16 mouse cellular contexts compared by ENCODE assay signal in the genomic region with DNA sequence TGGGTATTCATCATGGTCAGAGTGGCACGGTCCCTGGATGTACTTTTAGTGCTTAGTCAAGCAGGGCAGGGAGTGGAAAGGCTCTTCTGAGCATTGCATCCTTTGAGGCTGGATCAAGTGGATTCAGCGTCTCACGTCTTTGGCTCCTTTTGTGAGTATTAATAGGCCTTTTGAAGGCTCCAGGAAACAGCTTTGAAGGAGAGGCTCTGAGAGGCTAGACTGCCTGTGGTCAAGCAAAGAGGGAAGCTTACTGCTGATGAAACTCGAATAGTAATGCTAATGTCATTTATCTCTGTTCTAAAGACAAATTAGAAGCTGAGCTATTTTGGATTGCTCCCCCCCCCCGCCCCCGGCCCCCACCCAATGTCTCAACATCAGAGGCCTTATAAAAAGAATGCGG.
DNase-seq lines count a peak whose midpoint lies in the region; ATAC-seq and TF ChIP-seq lines count a peak whose summit lies in the region.
"Had no signal": no experiment of that assay in that cellular context is flagged by ENCODE, and none has a peak within 500 bp of the region (broad histone marks: within the 10 kb centered on the region; RNA-seq: fewer than 3 reads in every experiment).

No protein-coding gene starts in this region.

- peak overlapping the region; percentile 29 for H3K4me2 ChIP-seq in lung, embryonic 14.5 days
- H3K4me2 ChIP-seq: embryonic facial prominence, embryonic 15.5 days; heart, embryonic 11.5 days had no signal

- H3K36me3 ChIP-seq in lung, embryonic 14.5 days (ENCODE audit: insufficient read depth): no peaks in the 10 kb centered on the region
- H3K36me3 ChIP-seq in C2C12 (ENCODE audit: control insufficient read depth, insufficient read depth) (no peaks in the 10 kb centered on the region), ES-E14 (ENCODE audit: control insufficient read depth, insufficient read depth, low read length, poor library complexity, severe bottlenecking) (no peaks in the 10 kb centered on the region)
- H3K36me3 ChIP-seq: embryonic facial prominence, embryonic 15.5 days had no signal

- peak; percentile 21; the same call in 1 of the 2 replicates for ATAC-seq in lung, embryonic 14.5 days (ENCODE audit: insufficient read depth)
- ATAC-seq: forebrain, embryonic 16.5 days; hindbrain, postnatal 0 days had no signal

- TF ChIP-seq CTCF in lung, embryonic 14.5 days (IDR thresholded peaks at IDR 0.05; ENCODE audit: low read depth): no peak
- no peak for TF ChIP-seq CTCF in C2C12 (IDR thresholded peaks at IDR 0.05; ENCODE audit: control insufficient read depth, insufficient read depth, insufficient read length)

- WGBS in lung, embryonic 14.5 days: 36% methylated on average over 7 of the region's 7 CpGs

- in situ Hi-C loops in ES-E14 (cut with MboI; ENCODE audit: low sequenced_read_pairs in 2 of 2, unreplicated experiment in 2 of 2): no loop called here

- H3K27me3 ChIP-seq in lung, embryonic 14.5 days (ENCODE audit: insufficient read depth, low read length): no peaks in the 10 kb centered on the region
- no peaks in the 10 kb centered on the region for H3K27me3 ChIP-seq in C2C12 (ENCODE audit: control insufficient read depth, insufficient read depth, insufficient read length)
- H3K27me3 ChIP-seq: embryonic facial prominence, embryonic 15.5 days had no signal

- no peak overlapping the region for H3K27ac ChIP-seq in lung, embryonic 14.5 days (ENCODE audit: low read depth)
- H3K27ac ChIP-seq in ES-E14 (ENCODE audit: insufficient read depth, low read depth, low read length, poor library complexity, severe bottlenecking): no peak overlapping the region
- H3K27ac ChIP-seq: embryonic facial prominence, embryonic 15.5 days; hindbrain, postnatal 0 days; liver, embryonic 14.5 days had no signal

- peak overlapping the region; percentile 12 for H3ac ChIP-seq in C2C12 (ENCODE audit: control insufficient read depth, insufficient read length, low read depth)

- no peaks in the 10 kb centered on the region for H3K4me1 ChIP-seq in lung, embryonic 14.5 days (ENCODE audit: insufficient read depth)
- peaks cover 0 to 3% of the 10 kb centered on the region in 2 experiments; a peak in 1 of 4 replicates for H3K4me1 ChIP-seq in ES-E14 (ENCODE audit: control insufficient read depth in 2 of 2, insufficient read depth in 2 of 2, low read length in 2 of 2, poor library complexity in 1 of 2)

- no peaks in the 10 kb centered on the region for H3K79me3 ChIP-seq in C2C12 (ENCODE audit: low read depth)

- H3K4me3 ChIP-seq in lung, embryonic 14.5 days (ENCODE audit: low read depth, low read length): no peak overlapping the region
- H3K4me3 ChIP-seq in C2C12 (ENCODE audit: insufficient read depth, poor library complexity, severe bottlenecking) (no peak overlapping the region), ES-E14 (ENCODE audit: insufficient read depth in 1 of 2, low read depth in 1 of 2, low read length in 2 of 2, poor library complexity in 1 of 2, severe bottlenecking in 1 of 2) (no peak overlapping the region)
- H3K4me3 ChIP-seq: embryonic facial prominence, embryonic 15.5 days had no signal

- H3K9ac ChIP-seq in lung, embryonic 14.5 days: no peak overlapping the region
- H3K9ac ChIP-seq in ES-E14 (ENCODE audit: insufficient read depth, low read depth, low read length, poor library complexity, severe bottlenecking): no peak overlapping the region
- H3K9ac ChIP-seq: embryonic facial prominence, embryonic 15.5 days; liver, embryonic 14.5 days had no signal

- DNase-seq in lung, embryonic 14.5 days: peak; percentile 36
- DNase-seq in lung, postnatal 14 days: no peak
- DNase-seq in ES-E14 (ENCODE audit: low read depth, low spot score): peak; percentile 39
- DNase-seq in lung, postnatal 36 days: peak; percentile 6
- no peak for DNase-seq in layer of hippocampus, adult 9-11 months
- DNase-seq in layer of hippocampus, adult 18-20 months (ENCODE audit: low spot score in 2 of 2): no peak
- DNase-seq: cerebellum, adult 8-10 months; gastrocnemius, postnatal 14 days; heart, postnatal 36 days; thymus, postnatal 14 days had no signal

- H3K79me2 ChIP-seq in C2C12 (ENCODE audit: control insufficient read depth, insufficient read depth): no peaks in the 10 kb centered on the region

- H3K9me3 ChIP-seq in lung, embryonic 14.5 days (ENCODE audit: low read depth, low read length): no peaks in the 10 kb centered on the region
- H3K9me3 ChIP-seq in ES-E14 (ENCODE audit: control insufficient read depth, insufficient read depth, low read depth, low read length): no peaks in the 10 kb centered on the region
- H3K9me3 ChIP-seq: embryonic facial prominence, embryonic 15.5 days had no signal

TF ChIP-seq in C2C12, 6 proteins besides CTCF, POLR2A, EP300 and RAD21:
- TF ChIP-seq FOSL1 (IDR thresholded peaks at IDR 0.05; ENCODE audit: insufficient read depth, low read length, poor library complexity, severe bottlenecking) (no peak), MAX (IDR thresholded peaks at IDR 0.05) (no peak), USF1 (IDR thresholded peaks at IDR 0.05; ENCODE audit: low read depth) (no peak), MYOD1 (IDR thresholded peaks at IDR 0.05; ENCODE audit: control insufficient read depth, insufficient read length, low read depth) (no peak), MYOG (IDR thresholded peaks at IDR 0.05; ENCODE audit: control insufficient read depth, extremely low read depth, insufficient read length) (no peak), CEBPB (IDR thresholded peaks at IDR 0.05; ENCODE audit: low read depth) (no peak)

TF ChIP-seq in ES-E14, 5 proteins besides CTCF, POLR2A, EP300 and RAD21:
- TF ChIP-seq MAFK (IDR thresholded peaks at IDR 0.05; ENCODE audit: insufficient read depth, low read depth, low read length): no peak
- no peak for TF ChIP-seq CHD2 (IDR thresholded peaks at IDR 0.05; ENCODE audit: low read depth, low read length)
- TF ChIP-seq ZNF384 (IDR thresholded peaks at IDR 0.05; ENCODE audit: low read depth, low read length): no peak
- TF ChIP-seq HCFC1 (IDR thresholded peaks at IDR 0.05; ENCODE audit: borderline replicate concordance, insufficient read depth, low read length): no peak
- TF ChIP-seq ZC3H11A (IDR thresholded peaks at IDR 0.05; ENCODE audit: borderline replicate concordance, low read depth, low read length): no peak
TF ChIP-seq in ES-E14: peak in this region for 0.

Comparison
In these comparisons a context has a peak if more than half of its experiments do, and no peak if none do; other contexts are left out.
1. DNase-seq: peak in lung, embryonic 14.5 days (single experiment), ES-E14 (single experiment) and lung, postnatal 36 days (single experiment); none in lung, postnatal 14 days (single experiment), layer of hippocampus, adult 9-11 months (single experiment) and layer of hippocampus, adult 18-20 months (0 of 2).